Mouse (Mus musculus): ENCODE measurements around the gene Timm13.

DNA sequence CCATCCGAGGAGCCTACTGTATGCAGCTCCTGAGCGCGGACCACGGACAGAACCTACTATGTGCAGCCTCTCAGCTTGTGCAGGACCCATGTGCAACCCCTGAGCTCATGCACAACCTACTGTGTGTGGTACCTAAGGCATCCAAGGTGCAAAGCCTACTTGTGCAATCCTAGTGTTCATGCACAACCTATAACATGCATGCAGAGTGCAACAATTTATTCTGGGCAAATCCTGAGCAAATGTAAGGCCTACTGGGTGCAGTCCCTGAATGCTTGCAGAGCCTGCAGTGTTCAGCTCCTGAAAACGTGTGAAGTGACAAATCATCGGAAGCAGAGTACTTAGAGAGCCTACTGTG is 36.0 kb upstream of the Timm13 start:
- no peak for TF ChIP-seq CTCF (IDR thresholded peaks at IDR 0.05; ENCODE audit: low read depth, low read length)
- no peak for TF ChIP-seq POLR2A (IDR thresholded peaks at IDR 0.05; ENCODE audit: borderline replicate concordance, low read depth, low read length)
